In the genomic region with DNA sequence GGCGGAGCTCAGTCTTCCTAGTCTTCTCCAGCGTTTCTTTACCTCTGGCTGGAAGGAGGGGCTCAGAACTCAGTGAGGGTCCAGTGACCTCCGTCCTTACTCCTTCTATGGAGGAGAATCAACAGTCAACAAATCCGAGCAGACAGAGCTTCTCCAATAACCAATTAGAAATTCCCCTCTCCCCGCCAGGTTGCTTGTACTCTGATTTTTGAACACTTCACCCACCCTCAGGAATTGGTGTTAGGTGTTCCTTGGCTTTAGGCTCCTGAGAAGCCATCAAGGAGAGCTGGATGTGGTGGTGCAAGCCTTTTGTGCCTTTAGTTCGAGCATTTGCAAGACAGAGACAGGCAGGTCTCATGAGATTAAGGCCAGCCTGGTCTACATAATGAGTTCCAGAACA, we compare ENCODE assay signal across 22 mouse cellular contexts.
"Had no signal": no experiment of that assay in that cellular context is flagged by ENCODE, and none has a peak within 500 bp of the region (broad histone marks: within the 10 kb centered on the region; RNA-seq: fewer than 3 reads in every experiment).

No protein-coding gene starts in this region.

- H3K4me3 ChIP-seq: kidney, embryonic 15.5 days; layer of hippocampus, adult 2 months; limb, embryonic 10.5 days; limb, embryonic 13.5 days; liver, embryonic 12.5 days; liver, embryonic 15.5 days; lung, embryonic 15.5 days; megakaryocyte, embryonic 14.5 days; neural tube, embryonic 12.5 days; neural tube, embryonic 15.5 days had no signal

- H3K4me1 ChIP-seq: kidney, embryonic 15.5 days; limb, embryonic 10.5 days; limb, embryonic 13.5 days; lung, embryonic 15.5 days; megakaryocyte, embryonic 14.5 days; neural tube, embryonic 12.5 days; neural tube, embryonic 15.5 days had no signal

- H3K4me2 ChIP-seq: kidney, embryonic 15.5 days; limb, embryonic 13.5 days; liver, embryonic 12.5 days; liver, embryonic 15.5 days; lung, embryonic 15.5 days; midbrain, embryonic 11.5 days; neural tube, embryonic 12.5 days; neural tube, embryonic 15.5 days had no signal

- H3K9me3 ChIP-seq: kidney, embryonic 15.5 days; limb, embryonic 10.5 days; limb, embryonic 13.5 days; liver, embryonic 12.5 days; liver, embryonic 15.5 days; lung, embryonic 15.5 days; neural tube, embryonic 12.5 days; neural tube, embryonic 15.5 days had no signal

- H3K27ac ChIP-seq: kidney, embryonic 15.5 days; layer of hippocampus, adult 2 months; limb, embryonic 10.5 days; limb, embryonic 13.5 days; liver, embryonic 12.5 days; liver, embryonic 15.5 days; lung, embryonic 15.5 days; neural tube, embryonic 12.5 days; neural tube, embryonic 15.5 days had no signal

- DNase-seq: layer of hippocampus, adult 9-11 months; liver; lung, adult 18-20 months; lung, postnatal 10 days; lung, postnatal 36 days; midbrain, embryonic 14.5 days; retina, postnatal 1 day; right cerebral cortex, postnatal 25 days; spleen, adult 18-20 months; thymus, adult 18-20 months; thymus, postnatal 36 days had no signal

- ATAC-seq: liver, embryonic 12.5 days had no signal

- H3K9ac ChIP-seq: kidney, embryonic 15.5 days; limb, embryonic 13.5 days; liver, embryonic 12.5 days; liver, embryonic 15.5 days; lung, embryonic 15.5 days; neural tube, embryonic 12.5 days; neural tube, embryonic 15.5 days had no signal

- H3K27me3 ChIP-seq: kidney, embryonic 15.5 days; limb, embryonic 13.5 days; liver, embryonic 15.5 days; lung, embryonic 15.5 days; neural tube, embryonic 12.5 days; neural tube, embryonic 15.5 days had no signal

- H3K36me3 ChIP-seq: kidney, embryonic 15.5 days; limb, embryonic 10.5 days; limb, embryonic 13.5 days; liver, embryonic 12.5 days; liver, embryonic 15.5 days; lung, embryonic 15.5 days; neural tube, embryonic 12.5 days; neural tube, embryonic 15.5 days had no signal
